Mouse (Mus musculus) stomach, embryonic 16.5 days (tissue): ENCODE measurements around the gene Man1c1. TPM values are rescaled to one million over a fixed set of nuclear protein-coding genes. Genes with fewer than 3 reads are reported as not detected.

Experiments used
- ATAC-seq: fragments of 200-750 bp; cut with Nextera tagmentation; 2 replicates; pipeline ENCODE4 v1.8.0; 2017; ENCODE audit warnings: moderate number of reproducible peaks, moderate TSS enrichment; ENCODE audit not compliant: insufficient read depth, low FRiP score
- H3K27ac ChIP-seq: fragments of 300-500 bp; sonication (generic); 2 replicates; pipeline ENCODE4 v1.5.1; 2014; ENCODE audit warnings: low read length
- H3K27me3 ChIP-seq: fragments of 300-500 bp; sonication (generic); 2 replicates; pipeline ENCODE4 v1.6.1; 2014; ENCODE audit warnings: low read length, control low read depth, mixed read lengths; ENCODE audit not compliant: control insufficient read depth, insufficient read depth
- H3K36me3 ChIP-seq: fragments of 300-500 bp; sonication (generic); 2 replicates; pipeline ENCODE4 v1.6.1; 2014; ENCODE audit warnings: low read length; ENCODE audit not compliant: control insufficient read depth, insufficient read depth
- H3K4me1 ChIP-seq: fragments of 300-500 bp; sonication (generic); 2 replicates; pipeline ENCODE4 v1.6.1; 2014; ENCODE audit warnings: low read length, control low read depth, mixed read lengths; ENCODE audit not compliant: control insufficient read depth, insufficient read depth
- H3K4me2 ChIP-seq: fragments of 300-500 bp; sonication (generic); 2 replicates; pipeline ENCODE4 v1.6.1; 2014; ENCODE audit warnings: low read depth, low read length, mixed read lengths
- H3K4me3 ChIP-seq: fragments of 300-500 bp; sonication (generic); replicated peaks from 2 replicates; pipeline ENCODE4 v1.5.1; 2014; ENCODE audit warnings: mild to moderate bottlenecking, low read length
- H3K9ac ChIP-seq: fragments of 300-500 bp; sonication (generic); 2 replicates; pipeline ENCODE4 v1.6.1; 2014; ENCODE audit warnings: low read length
- H3K9me3 ChIP-seq: fragments of 300-500 bp; sonication (generic); replicated peaks from 2 replicates; pipeline ENCODE4 v1.6.1; 2016; ENCODE audit warnings: low read length, control low read depth; ENCODE audit not compliant: control insufficient read depth
- WGBS: fragments of 180-500 bp; shearing (Covaris S2); extraction: QIAGEN DNeasy Blood & Tissue Kit; methylation state at CpG from one replicate; pipeline ENCODE4 v1.1.7; 2014; 5-methylcytosine and 5-hydroxymethylcytosine counted together
- polyA plus RNA-seq: library from polyadenylated mRNA; unstranded; fragments of >200 nt; fragmentation: Nextera tagmentation; extraction: Ambion mirVana; gene quantifications from 2 replicates; pipeline ENCODE4 v1.2.1, GENCODE M21; 2015

Gene Man1c1
- polyA plus RNA-seq, 1 experiment from 2014 or later = 1.6 TPM

GRCm38 (mm10) chr4:134624109-134624862 is 79.8 kb downstream of the Man1c1 start:
- 0 out of 2 replicates have a peak, but pooled peaks cover 5% of the 10 kb centered on the region for H3K4me1 ChIP-seq
- ATAC-seq = 0 out of 2 replicates have a peak, but pooled peaks have one; percentile 34
- H3K9ac ChIP-seq = peak overlapping the region; percentile 36; the same call in 1 of the 2 replicates
- H3K4me2 ChIP-seq = no peak overlapping the region
- H3K36me3 ChIP-seq = no peaks in the 10 kb centered on the region
- 0 out of 2 replicates have a peak overlapping the region, but pooled peaks have one; percentile 22 for H3K27ac ChIP-seq
- 34% methylated on average over 14 of the region's 14 CpGs for WGBS
- no peaks in the 10 kb centered on the region for H3K27me3 ChIP-seq
- H3K9me3 ChIP-seq = no peaks in the 10 kb centered on the region
- H3K4me3 ChIP-seq = no peak overlapping the region

DNA sequence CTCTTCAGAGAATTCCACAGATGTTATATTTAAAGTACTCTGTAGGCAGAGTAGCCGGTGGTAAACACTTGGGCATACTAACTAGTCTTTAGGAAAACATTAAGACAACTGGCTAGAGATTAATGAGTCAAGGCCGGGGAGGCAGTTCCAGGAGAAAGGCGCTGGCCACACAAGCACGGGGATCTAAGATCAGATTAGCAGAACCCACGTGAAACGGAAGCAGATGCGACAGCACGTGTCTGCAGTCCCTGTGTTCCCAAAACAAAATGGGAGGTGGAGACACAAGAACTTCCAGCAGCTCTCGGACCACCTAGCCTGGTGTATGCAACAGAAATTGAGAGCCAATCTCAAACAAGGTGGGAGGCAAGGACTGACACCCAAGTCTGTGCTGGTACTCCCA is 82.4 kb downstream of the Man1c1 start:
- H3K36me3 ChIP-seq = no peaks in the 10 kb centered on the region
- WGBS = 35% methylated on average over 9 of the region's 9 CpGs
- no peak overlapping the region for H3K9ac ChIP-seq
- H3K27me3 ChIP-seq = no peaks in the 10 kb centered on the region
- H3K4me1 ChIP-seq = 0 out of 2 replicates have a peak, but pooled peaks cover 2% of the 10 kb centered on the region
- no peak for ATAC-seq
- H3K9me3 ChIP-seq = no peaks in the 10 kb centered on the region
- H3K4me2 ChIP-seq = no peak overlapping the region
- H3K27ac ChIP-seq = no peak overlapping the region
- H3K4me3 ChIP-seq = no peak overlapping the region

DNA sequence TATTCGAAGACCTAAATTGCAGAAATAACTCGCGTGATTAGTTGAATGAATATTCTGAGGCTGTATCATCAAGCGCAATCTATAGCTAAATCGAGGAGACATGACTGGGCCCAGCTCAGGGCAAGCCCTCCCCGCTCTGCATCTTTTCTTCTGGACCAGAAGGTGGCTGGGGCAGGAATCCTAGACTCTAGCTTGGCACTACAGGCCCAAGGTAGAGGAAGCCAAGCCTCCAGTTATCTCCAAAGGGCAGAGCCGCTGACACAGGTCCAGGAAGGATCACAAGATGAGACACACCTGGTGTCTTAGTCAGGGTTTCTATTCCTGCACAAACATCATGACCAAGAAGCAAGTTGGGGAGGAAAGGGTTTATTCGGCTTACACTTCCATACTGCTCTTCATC is 83.8 kb downstream of the Man1c1 start:
- no peak overlapping the region for H3K9ac ChIP-seq
- H3K4me1 ChIP-seq = 0 out of 2 replicates have a peak, but pooled peaks cover 2% of the 10 kb centered on the region
- H3K9me3 ChIP-seq = no peaks in the 10 kb centered on the region
- ATAC-seq = no peak
- H3K4me2 ChIP-seq = no peak overlapping the region
- no peak overlapping the region for H3K4me3 ChIP-seq
- H3K27ac ChIP-seq = no peak overlapping the region
- 91% methylated on average over 7 of the region's 8 CpGs for WGBS
- no peaks in the 10 kb centered on the region for H3K27me3 ChIP-seq
- H3K36me3 ChIP-seq = no peaks in the 10 kb centered on the region

- WGBS = 81% methylated on average over 10 of the region's 10 CpGs
Measured at GRCm38 (mm10) chr4:134619489-134619870, 84.6 kb downstream of the Man1c1 start.

GRCm38 (mm10) chr4:134618810-134619488 is 85.1 kb downstream of the Man1c1 start:
- Histone ChIP-seq H3K36me3 (no peaks in the 10 kb centered on the region), H3K9ac (no peak overlapping the region), H3K27me3 (no peaks in the 10 kb centered on the region), H3K4me1 (no peaks in the 10 kb centered on the region), H3K4me3 (no peak overlapping the region), H3K27ac (no peak overlapping the region), H3K9me3 (no peaks in the 10 kb centered on the region), H3K4me2 (no peak overlapping the region)
- WGBS = 76% methylated on average over 13 of the region's 13 CpGs
- no peak for ATAC-seq

More at GRCm38 (mm10) chr4:134619489-134619870, 84.6 kb downstream of the Man1c1 start:
- Histone ChIP-seq H3K27me3 (no peaks in the 10 kb centered on the region), H3K4me1 (0 out of 2 replicates have a peak, but pooled peaks cover 2% of the 10 kb centered on the region), H3K9ac (no peak overlapping the region), H3K36me3 (no peaks in the 10 kb centered on the region), H3K27ac (no peak overlapping the region), H3K4me2 (no peak overlapping the region), H3K4me3 (no peak overlapping the region), H3K9me3 (no peaks in the 10 kb centered on the region)
- no peak for ATAC-seq

- Histone ChIP-seq H3K27me3 (no peaks in the 10 kb centered on the region), H3K36me3 (no peaks in the 10 kb centered on the region), H3K9ac (no peak overlapping the region), H3K9me3 (no peaks in the 10 kb centered on the region), H3K4me1 (no peaks in the 10 kb centered on the region), H3K4me3 (no peak overlapping the region), H3K27ac (no peak overlapping the region), H3K4me2 (no peak overlapping the region)
- ATAC-seq = no peak
- WGBS = 78% methylated on average over 4 of the region's 4 CpGs
Measured at GRCm38 (mm10) chr4:134617779-134618178, 86.3 kb downstream of the Man1c1 start.

DNA sequence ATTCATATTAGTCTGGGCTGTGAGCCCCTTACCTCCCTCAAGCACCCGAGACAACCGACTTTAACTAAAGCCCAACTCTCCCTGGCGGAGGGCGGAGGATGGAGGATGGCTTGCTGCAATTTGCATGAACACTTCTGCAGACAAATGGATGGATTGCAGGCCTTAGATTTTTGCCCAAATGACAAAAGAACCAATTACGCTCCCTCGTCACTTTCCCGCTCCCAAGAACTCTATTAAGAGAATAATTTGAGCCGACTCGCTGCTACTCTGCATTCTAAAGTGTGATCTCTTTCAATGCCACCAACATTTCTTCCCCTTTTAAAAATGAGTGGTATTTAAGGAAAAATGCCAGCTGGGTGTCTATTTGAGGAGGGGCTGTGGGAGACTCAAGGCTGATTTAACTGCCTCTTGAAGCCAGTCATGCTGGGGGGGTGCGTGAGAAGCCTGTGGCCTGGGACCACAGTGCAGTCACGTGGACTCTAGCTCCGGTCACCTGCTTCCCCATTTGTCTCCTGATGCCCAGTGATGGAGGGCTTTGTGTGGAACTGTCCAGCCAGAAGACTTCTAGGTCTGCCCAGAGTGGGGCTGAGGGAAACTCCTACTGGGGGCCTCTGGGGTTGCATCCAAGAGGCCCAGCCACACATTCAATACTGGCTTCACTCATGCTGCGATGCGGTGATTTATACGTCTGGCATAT is 88.0 kb downstream of the Man1c1 start:
- Histone ChIP-seq H3K4me3 (no peak overlapping the region), H3K4me1 (peaks cover 4% of the 10 kb centered on the region; the same call in 1 of the 2 replicates), H3K9ac (no peak overlapping the region), H3K27ac (no peak overlapping the region), H3K27me3 (no peaks in the 10 kb centered on the region), H3K4me2 (no peak overlapping the region), H3K36me3 (no peaks in the 10 kb centered on the region), H3K9me3 (no peaks in the 10 kb centered on the region)
- 76% methylated on average over 15 of the region's 15 CpGs for WGBS
- ATAC-seq = no peak

DNA sequence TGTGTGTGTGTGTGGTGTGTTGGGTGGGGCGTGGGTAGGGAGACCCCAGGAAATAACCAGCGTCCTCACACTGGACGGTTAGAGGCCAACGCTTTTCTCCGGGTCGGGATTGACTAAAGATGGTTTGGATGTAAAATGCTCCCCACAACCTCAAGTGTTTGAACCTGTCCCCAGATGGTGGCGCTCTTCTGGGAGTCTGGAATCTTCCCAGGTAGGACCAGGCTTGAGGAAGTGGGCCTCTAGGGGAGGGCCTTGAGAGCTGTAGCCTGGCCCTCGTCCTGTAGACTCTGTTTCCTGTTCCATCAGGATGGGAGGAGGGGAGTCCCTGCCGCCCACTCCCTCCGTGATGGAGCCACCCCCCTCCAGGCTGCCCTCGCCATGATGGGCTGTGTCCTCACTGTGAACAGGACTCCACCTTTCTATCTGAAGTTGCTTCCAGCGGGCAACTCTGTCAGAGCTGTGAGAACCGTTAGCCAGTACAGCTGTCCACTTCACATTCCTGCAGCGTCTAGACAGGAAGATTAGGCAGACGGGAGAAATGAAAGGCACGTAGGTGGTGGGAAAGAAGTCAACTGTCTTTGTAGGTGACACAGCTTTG is 91.9 kb downstream of the Man1c1 start:
- Histone ChIP-seq H3K36me3 (no peaks in the 10 kb centered on the region), H3K27ac (no peak overlapping the region), H3K4me2 (no peak overlapping the region), H3K9me3 (no peaks in the 10 kb centered on the region), H3K4me3 (no peak overlapping the region), H3K9ac (no peak overlapping the region), H3K27me3 (no peaks in the 10 kb centered on the region), H3K4me1 (peaks cover 4% of the 10 kb centered on the region; the same call in 1 of the 2 replicates)
- WGBS = 48% methylated on average over 16 of the region's 16 CpGs
- no peak for ATAC-seq
